Mouse (Mus musculus): ENCODE measurements around the gene Pelo. TPM values are rescaled to one million over a fixed set of nuclear protein-coding genes. Genes with fewer than 3 reads are reported as not detected.

Pelo gene
- polyA plus RNA-seq, 1 experiment from 2014 or later = 3.9 TPM

DNA sequence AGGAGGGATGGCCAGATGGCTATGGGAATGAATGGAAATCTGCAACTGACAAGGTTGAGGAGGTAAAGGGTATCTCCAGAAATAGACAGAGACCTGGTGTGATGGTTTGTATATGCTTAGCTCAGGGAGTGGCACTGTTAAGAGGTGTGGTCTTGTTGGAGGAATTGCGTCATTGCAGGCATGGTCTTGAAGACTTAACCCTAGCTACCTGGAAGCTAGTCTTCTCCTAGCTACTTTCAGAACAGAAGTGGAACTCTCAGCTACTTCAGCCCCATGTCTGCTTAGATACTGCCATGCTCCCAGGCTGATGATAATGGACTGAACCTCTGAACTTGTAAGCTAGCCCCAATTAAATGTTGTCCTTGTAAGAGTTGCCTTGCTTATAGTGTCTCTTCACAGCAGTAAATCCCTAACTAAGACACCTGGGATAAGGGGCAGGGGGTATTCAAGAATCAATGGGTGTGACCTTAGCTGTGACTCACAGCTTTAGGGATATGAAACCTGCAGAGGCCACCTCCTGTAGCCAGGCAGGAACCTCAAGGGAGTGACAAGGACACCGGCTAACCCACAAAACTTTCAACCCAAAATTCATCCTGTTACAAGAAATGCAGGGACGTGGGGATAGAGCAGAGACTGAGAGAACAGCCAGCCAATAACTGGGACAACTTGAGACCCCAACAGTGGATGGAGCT lies 27.1 kb upstream of the Pelo start:
- Histone ChIP-seq H3K27ac (no peak overlapping the region), H3K9ac (no peak overlapping the region), H3K36me3 (no peaks in the 10 kb centered on the region), H3K4me2 (replicated peaks) (no peak overlapping the region), H3K4me3 (no peak overlapping the region), H3K27me3 (no peaks in the 10 kb centered on the region), H3K4me1 (no peaks in the 10 kb centered on the region), H3K9me3 (replicated peaks) (no peaks in the 10 kb centered on the region)
- no peak for ATAC-seq (ENCODE audit: low FRiP score)
- WGBS = 83% methylated on average over 3 of the region's 3 CpGs

DNA sequence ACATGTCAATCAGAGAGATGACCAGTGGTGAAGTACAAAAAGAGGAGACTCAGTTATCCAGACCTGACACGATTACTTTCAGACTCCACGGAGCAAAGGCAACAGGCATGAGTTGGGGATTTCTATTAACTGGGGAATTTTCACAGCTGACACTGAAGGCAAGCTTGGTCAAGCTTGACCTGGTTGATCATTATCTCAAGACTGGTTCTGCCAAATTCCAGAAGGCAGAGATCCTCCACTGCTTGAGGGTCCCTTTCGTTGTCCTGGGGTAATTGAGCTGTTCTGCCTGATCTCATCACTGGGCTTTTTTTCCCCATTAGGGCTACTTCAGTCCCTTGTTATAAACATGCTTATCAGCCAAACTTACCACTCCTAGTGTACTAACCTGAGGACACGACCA lies 19.6 kb upstream of the Pelo start:
- Histone ChIP-seq H3K27ac (no peak overlapping the region), H3K36me3 (no peaks in the 10 kb centered on the region), H3K4me3 (no peak overlapping the region), H3K9me3 (replicated peaks) (no peaks in the 10 kb centered on the region), H3K4me2 (replicated peaks) (no peak overlapping the region), H3K27me3 (no peaks in the 10 kb centered on the region), H3K4me1 (no peaks in the 10 kb centered on the region), H3K9ac (no peak overlapping the region)
- 84% methylated on average over 4 of the region's 4 CpGs for WGBS
- ATAC-seq (ENCODE audit: low FRiP score) = no peak

DNA sequence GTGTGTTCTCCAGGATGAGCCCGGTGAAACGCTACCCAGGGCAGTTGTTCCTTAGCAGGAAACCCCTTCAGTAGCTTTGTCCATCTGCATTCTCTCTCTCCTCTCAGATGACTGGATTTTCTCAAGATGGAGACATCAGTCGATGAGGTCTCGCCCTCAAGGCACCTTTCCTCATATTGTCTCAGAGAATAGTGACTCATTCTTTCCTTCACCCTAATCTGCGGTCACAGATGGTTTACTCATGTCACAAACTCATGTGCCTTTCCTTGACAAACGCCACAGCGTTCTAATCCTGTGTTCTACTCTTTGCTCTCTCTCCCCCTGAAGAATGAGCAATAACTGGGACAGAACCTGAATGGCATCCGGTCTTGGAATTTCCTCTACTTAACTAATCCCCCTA lies 17.4 kb upstream of the Pelo start:
- Histone ChIP-seq H3K27me3 (peaks cover 5% of the 10 kb centered on the region), H3K4me3 (no peak overlapping the region), H3K27ac (no peak overlapping the region), H3K9ac (no peak overlapping the region), H3K4me2 (replicated peaks) (no peak overlapping the region), H3K4me1 (no peaks in the 10 kb centered on the region), H3K36me3 (no peaks in the 10 kb centered on the region), H3K9me3 (replicated peaks) (no peaks in the 10 kb centered on the region)
- WGBS = 91% methylated on average over 8 of the region's 8 CpGs
- no peak for ATAC-seq (ENCODE audit: low FRiP score)

DNA sequence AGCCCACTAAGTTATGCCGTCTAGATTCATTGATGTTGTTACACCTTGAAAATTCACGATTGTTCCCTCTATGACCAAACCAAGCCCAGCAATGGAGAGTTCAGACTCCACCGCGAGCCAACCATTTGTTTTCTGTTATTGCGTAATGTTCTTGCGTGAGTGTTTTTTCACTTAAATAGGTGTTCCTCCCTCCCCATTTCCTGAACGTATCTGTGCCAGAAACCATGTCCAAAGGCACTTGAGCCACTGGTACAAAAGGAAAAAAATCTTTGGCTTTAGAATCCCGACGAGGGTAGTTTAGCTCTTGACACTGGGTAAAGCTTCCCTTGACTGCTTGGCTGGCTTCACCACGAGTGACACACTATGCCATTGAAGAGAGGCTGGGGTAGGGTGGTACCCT lies 16.2 kb upstream of the Pelo start:
- Histone ChIP-seq H3K9me3 (replicated peaks) (no peaks in the 10 kb centered on the region), H3K27me3 (peaks cover 12% of the 10 kb centered on the region), H3K9ac (no peak overlapping the region), H3K4me2 (replicated peaks) (no peak overlapping the region), H3K27ac (no peak overlapping the region), H3K4me1 (peaks cover 6% of the 10 kb centered on the region; the same call in 1 of the 2 replicates), H3K36me3 (no peaks in the 10 kb centered on the region), H3K4me3 (no peak overlapping the region)
- WGBS = 88% methylated on average over 10 of the region's 10 CpGs
- ATAC-seq (ENCODE audit: low FRiP score) = no peak

DNA sequence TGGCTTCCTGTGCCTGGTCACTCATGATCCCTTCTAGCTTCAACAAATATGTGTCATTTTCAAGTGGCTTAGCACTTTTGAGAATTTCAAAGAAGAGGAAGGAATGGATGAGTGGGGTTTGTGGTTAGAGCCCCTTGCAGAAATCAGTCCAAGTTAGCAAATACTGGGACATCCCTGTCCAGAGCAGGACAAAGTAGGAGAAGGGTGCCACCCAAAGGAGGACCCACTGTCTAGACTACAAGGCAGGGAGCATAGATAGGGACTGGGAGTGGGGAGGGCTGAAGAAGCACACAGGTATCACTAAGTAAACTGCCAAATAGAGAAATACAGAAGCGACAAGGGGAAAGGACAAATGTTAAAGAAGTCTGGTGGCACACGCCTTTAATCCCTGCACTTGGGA lies 12.8 kb upstream of the Pelo start:
- Histone ChIP-seq H3K4me1 (peaks cover 6% of the 10 kb centered on the region; the same call in 1 of the 2 replicates), H3K4me2 (replicated peaks) (no peak overlapping the region), H3K9ac (no peak overlapping the region), H3K27me3 (peaks cover 32% of the 10 kb centered on the region), H3K27ac (no peak overlapping the region), H3K9me3 (replicated peaks) (no peaks in the 10 kb centered on the region), H3K4me3 (no peak overlapping the region), H3K36me3 (no peaks in the 10 kb centered on the region)
- no peak for ATAC-seq (ENCODE audit: low FRiP score)
- WGBS = 100% methylated on average over 2 of the region's 2 CpGs

DNA sequence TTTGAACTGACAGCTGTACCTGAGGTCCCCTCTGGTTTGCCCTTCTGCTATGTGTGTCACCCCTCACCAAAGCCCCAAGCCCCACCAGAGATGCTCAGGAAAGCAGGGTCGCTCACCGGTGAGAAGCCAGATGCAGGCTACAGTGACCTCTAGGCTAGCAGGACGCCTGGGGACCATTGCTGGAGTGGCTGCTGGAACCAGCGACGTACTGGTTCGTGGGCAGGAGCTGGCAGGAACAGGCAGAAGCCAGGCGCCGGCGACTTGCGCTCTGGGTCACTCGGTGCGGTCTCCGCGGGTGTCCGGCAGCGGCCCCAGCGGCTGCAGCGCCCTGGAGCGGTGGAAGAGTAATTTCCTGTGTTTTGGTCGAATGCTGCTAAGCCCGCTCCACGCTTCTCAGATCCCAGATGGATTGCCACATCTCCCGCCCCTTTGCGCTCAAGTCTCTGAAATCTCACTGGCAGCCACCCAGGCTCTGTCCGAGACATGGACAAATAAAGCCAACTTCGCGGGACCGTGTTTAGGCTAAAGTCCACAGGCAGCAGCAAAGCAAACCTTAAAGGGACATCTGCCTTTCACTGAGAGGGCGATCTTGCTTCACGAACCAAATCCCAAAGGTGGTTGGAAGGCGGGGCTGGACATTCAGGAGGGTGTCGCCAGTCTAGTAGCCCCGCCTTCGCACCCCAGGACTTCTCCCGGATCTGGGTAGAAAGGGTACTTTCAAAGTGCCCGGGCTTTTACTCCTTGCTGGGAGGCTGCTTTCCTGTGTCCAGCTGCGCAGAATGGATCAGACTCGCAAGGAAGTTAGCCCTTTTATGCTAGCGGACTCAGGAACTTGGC lies 11.6 kb upstream of the Pelo start, which contains the start of the genes Gm49395 and Itga1:
TSS of gene Gm49395 (minus strand) at position 567 of the 837 bp plus-strand sequence.
TSS of gene Itga1 (minus strand) at position 610 of the 837 bp plus-strand sequence.
- Histone ChIP-seq H3K9ac (peak within 1 kb of the TSS; percentile 41), H3K4me2 (replicated peaks) (peak within 1 kb of the TSS; percentile 71), H3K4me1 (peaks cover 6% of the 10 kb centered on the region; the same call in 1 of the 2 replicates), H3K36me3 (no peaks in the 10 kb centered on the region), H3K27ac (0 out of 2 replicates have a peak within 1 kb of the TSS, but pooled peaks have one; percentile 6), H3K9me3 (replicated peaks) (no peaks in the 10 kb centered on the region), H3K27me3 (peaks cover 32% of the 10 kb centered on the region), H3K4me3 (peak within 1 kb of the TSS; percentile 40)
- ATAC-seq (ENCODE audit: low FRiP score) = peak; percentile 80
- under 1% methylated on average over 39 of the region's 39 CpGs for WGBS

DNA sequence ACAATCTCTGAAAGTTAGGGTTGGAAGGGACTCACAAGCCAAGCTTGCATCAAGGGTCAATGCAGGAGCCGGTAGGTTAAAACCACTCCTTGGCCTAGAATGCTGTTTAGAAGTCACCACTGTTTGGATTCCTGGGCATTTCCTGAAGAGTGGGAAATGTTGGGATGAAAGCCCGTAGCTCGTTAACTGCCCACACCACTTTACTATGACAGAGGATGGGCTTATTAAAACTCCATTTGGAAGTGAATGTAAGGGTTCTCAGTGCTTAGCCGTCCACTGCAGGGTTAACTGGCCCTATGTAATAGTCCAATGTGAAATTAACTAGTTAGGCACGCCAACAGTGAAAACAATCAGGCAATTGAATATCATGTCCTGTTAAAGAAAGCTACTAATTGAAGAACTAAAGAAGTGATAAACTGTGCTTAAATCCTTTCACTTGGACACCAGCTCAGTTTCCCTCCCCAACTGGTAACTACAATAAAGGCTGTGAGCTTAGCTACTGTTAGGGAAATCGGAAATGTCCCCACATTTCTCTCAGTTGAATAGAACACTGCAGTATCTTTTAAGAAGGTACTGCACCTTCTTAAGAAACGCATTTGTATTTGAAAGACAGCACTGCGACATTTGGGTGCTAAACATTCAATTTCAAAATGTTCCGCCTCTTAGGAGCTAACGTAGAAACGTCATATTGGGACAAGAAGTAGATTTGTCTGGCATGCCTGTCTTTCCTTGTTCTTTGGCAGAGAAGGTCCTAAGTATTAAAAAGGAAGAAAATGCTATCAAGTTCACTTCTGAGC lies 10.6 kb upstream of the Pelo start:
- Histone ChIP-seq H3K9ac (no peak overlapping the region), H3K9me3 (replicated peaks) (no peaks in the 10 kb centered on the region), H3K27ac (no peak overlapping the region), H3K4me2 (replicated peaks) (peak overlapping the region; percentile 71), H3K36me3 (no peaks in the 10 kb centered on the region), H3K27me3 (peaks cover 32% of the 10 kb centered on the region), H3K4me1 (peaks cover 6% of the 10 kb centered on the region; the same call in 1 of the 2 replicates), H3K4me3 (peak overlapping the region; percentile 40)
- 37% methylated on average over 11 of the region's 11 CpGs for WGBS
- no peak for ATAC-seq (ENCODE audit: low FRiP score)

DNA sequence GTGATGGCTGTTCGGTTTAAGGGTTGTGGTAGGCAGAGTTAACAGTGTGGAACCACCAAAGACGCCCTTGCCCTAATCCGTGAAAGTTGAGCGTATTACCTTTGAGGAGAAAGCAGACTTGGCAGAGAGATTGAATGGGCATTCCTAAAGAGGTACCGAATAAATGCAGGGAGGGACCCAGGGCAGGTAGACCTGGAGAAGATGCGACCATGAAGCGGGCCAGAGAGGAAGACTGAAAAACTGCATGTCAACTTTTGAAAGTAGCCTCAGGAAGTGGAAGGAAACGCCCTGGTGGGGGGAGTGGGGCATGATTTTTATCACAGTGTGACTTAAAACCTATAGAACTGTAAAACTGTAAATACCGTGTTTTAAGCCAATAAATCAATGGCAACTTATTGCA lies 9.4 kb upstream of the Pelo start:
- no peak overlapping the region for H3K4me3 ChIP-seq
- no peaks in the 10 kb centered on the region for H3K36me3 ChIP-seq
- ATAC-seq (ENCODE audit: low FRiP score) = no peak

DNA sequence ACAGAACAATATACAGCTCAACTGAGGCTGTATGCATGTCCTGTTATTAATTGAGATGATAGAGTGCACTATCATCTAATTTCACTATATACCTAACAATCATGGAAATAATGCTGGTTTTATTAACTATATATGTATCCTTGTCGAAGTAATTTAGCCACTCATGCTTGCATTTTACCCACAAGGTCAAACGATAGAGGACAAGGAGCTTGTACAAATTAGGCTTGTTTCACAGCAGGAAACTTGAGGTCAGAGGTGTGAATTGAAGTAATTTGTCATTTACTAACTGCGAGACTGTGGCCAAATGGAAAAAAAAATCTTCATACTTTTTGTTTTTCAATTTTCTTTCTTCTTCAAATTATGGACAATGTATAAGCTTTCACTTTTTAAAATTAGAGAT lies 8.2 kb upstream of the Pelo start:
- Histone ChIP-seq H3K4me2 (replicated peaks) (no peak overlapping the region), H3K36me3 (no peaks in the 10 kb centered on the region), H3K9me3 (replicated peaks) (no peaks in the 10 kb centered on the region), H3K9ac (no peak overlapping the region), H3K4me1 (peaks cover 6% of the 10 kb centered on the region; the same call in 1 of the 2 replicates), H3K27me3 (peaks cover 32% of the 10 kb centered on the region), H3K4me3 (no peak overlapping the region), H3K27ac (no peak overlapping the region)
- WGBS = 77% methylated on average over 3 of the region's 3 CpGs
- ATAC-seq (ENCODE audit: low FRiP score) = no peak

More for the DNA sequence above, 9.4 kb upstream of the Pelo start:
- Histone ChIP-seq H3K9ac (no peak overlapping the region), H3K4me1 (peaks cover 6% of the 10 kb centered on the region; the same call in 1 of the 2 replicates), H3K27ac (no peak overlapping the region), H3K27me3 (peaks cover 32% of the 10 kb centered on the region), H3K9me3 (replicated peaks) (no peaks in the 10 kb centered on the region), H3K4me2 (replicated peaks) (no peak overlapping the region)
- WGBS = 90% methylated on average over 9 of the region's 9 CpGs

DNA sequence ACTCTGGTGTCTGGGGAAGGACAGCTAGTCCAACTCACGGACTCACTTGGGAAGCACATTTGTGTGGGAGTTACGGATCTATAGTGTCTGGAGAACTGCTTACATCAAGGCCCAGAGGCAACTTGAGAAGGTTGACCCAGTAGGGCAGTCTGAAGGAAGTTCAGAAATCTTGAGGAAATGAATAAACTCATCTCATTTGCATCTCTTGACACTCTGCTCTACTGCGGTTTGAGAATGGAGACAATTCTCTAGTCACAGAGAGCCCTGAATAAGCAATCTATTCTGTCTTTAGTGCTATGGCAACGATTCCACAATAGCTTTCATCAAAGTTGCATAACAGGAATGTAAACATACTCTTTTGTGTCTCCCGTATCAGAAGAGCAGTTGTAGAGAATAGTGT lies 7.0 kb upstream of the Pelo start:
- Histone ChIP-seq H3K36me3 (no peaks in the 10 kb centered on the region), H3K27ac (no peak overlapping the region), H3K4me3 (no peak overlapping the region), H3K4me1 (peaks cover 3% of the 10 kb centered on the region; the same call in 1 of the 2 replicates), H3K9me3 (replicated peaks) (no peaks in the 10 kb centered on the region), H3K9ac (no peak overlapping the region), H3K27me3 (peaks cover 24% of the 10 kb centered on the region), H3K4me2 (replicated peaks) (no peak overlapping the region)
- 45% methylated on average over 5 of the region's 5 CpGs for WGBS
- ATAC-seq (ENCODE audit: low FRiP score) = no peak

DNA sequence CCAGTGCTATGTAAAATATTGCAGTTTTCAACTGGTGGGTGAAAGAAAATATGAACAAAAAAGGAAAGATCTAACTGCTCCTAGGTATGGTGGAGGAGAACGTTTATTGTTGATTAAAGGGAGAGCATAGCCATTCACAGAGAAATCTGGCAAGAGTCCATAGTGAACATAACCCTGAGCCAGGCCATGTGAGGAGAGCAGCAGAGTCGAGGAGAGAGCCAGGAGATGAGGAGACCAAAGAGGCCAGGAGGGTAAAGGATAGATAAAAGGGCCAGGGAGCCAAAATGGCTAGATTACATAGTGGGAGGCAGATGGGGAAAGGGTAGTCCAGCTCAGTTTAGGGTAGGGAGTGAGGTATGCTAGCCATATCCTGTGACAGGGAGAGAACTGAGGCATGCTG lies 6.2 kb upstream of the Pelo start:
- Histone ChIP-seq H3K27ac (no peak overlapping the region), H3K27me3 (peaks cover 20% of the 10 kb centered on the region), H3K9me3 (replicated peaks) (no peaks in the 10 kb centered on the region), H3K4me1 (no peaks in the 10 kb centered on the region), H3K4me3 (no peak overlapping the region), H3K9ac (no peak overlapping the region), H3K4me2 (replicated peaks) (no peak overlapping the region), H3K36me3 (no peaks in the 10 kb centered on the region)
- ATAC-seq (ENCODE audit: low FRiP score) = no peak
- WGBS = 70% methylated on average over 2 of the region's 2 CpGs

DNA sequence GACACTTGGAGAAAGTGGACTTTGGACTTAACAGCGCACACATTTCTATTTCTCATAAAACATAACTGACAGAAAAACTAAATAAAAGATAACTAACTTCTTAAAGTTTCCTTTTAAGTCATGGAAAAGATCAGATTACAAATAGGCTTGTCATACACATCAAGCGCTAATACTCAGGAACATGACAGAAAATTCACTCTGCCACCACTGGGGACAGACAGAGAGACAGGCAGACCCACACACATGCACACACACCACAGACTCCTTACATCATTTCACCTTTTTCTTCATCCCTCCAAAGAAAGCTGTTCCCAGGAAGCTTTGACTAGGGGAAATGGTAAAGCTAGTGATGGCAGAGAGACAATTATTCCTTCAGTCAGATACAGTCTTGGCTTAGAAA lies 5.4 kb upstream of the Pelo start:
- Histone ChIP-seq H3K27me3 (peaks cover 12% of the 10 kb centered on the region), H3K36me3 (no peaks in the 10 kb centered on the region), H3K4me3 (no peak overlapping the region), H3K9me3 (replicated peaks) (no peaks in the 10 kb centered on the region), H3K9ac (no peak overlapping the region), H3K4me2 (replicated peaks) (no peak overlapping the region), H3K4me1 (peaks cover 4% of the 10 kb centered on the region; the same call in 1 of the 2 replicates), H3K27ac (no peak overlapping the region)
- 88% methylated on average over 2 of the region's 2 CpGs for WGBS
- ATAC-seq (ENCODE audit: low FRiP score) = no peak

Measured in hindbrain, embryonic 12.5 days (tissue).